Mouse (Mus musculus) limb, embryonic 14.5 days (tissue): ENCODE data around the gene Nup50. TPM values are rescaled to one million over a fixed set of nuclear protein-coding genes. Genes with fewer than 3 reads are reported as not detected.

Source experiments
- ATAC-seq: fragments of 200-750 bp; cut with Nextera tagmentation; 2 replicates; pipeline ENCODE4 v1.8.0; 2017; ENCODE audit warnings: low read depth, moderate number of reproducible peaks, moderate TSS enrichment; ENCODE audit not compliant: low FRiP score
- DNase-seq: peaks from one replicate; pipeline ENCODE4 v3.0.0-alpha.2; 2015; ENCODE audit warnings: low spot score
- H3K27ac ChIP-seq: fragments of 300-500 bp; sonication (generic); replicated peaks from 2 replicates; pipeline ENCODE4 v1.5.1; 2014; ENCODE audit warnings: low read depth, mild to moderate bottlenecking, low read length, moderate library complexity, mixed read lengths
- H3K27me3 ChIP-seq: fragments of 300-500 bp; sonication (generic); 2 replicates; pipeline ENCODE4 v1.6.1; 2014; ENCODE audit warnings: low read length, mixed read lengths; ENCODE audit not compliant: control insufficient read depth, insufficient read depth
- H3K36me3 ChIP-seq: fragments of 300-500 bp; sonication (generic); 2 replicates; pipeline ENCODE4 v1.6.1; 2014; ENCODE audit warnings: mild to moderate bottlenecking, low read length, moderate library complexity, mixed read lengths; ENCODE audit not compliant: control insufficient read depth, insufficient read depth
- H3K4me1 ChIP-seq: fragments of 300-500 bp; sonication (generic); 2 replicates; pipeline ENCODE4 v1.6.1; 2014; ENCODE audit warnings: antibody characterized with exemption, low read length, mixed read lengths; ENCODE audit not compliant: control insufficient read depth, insufficient read depth
- H3K4me2 ChIP-seq: fragments of 300-500 bp; sonication (generic); replicated peaks from 2 replicates; pipeline ENCODE4 v1.6.1; 2014; ENCODE audit warnings: low read depth, mild to moderate bottlenecking, low read length, moderate library complexity; ENCODE audit not compliant: severe bottlenecking
- H3K4me3 ChIP-seq: fragments of 300-500 bp; sonication (generic); replicated peaks from 2 replicates; pipeline ENCODE4 v1.5.1; 2014; ENCODE audit warnings: low read length
- H3K9ac ChIP-seq: fragments of 300-500 bp; sonication (generic); 2 replicates; pipeline ENCODE4 v1.6.1; 2014; ENCODE audit warnings: mild to moderate bottlenecking, low read depth, low read length, moderate library complexity; ENCODE audit not compliant: severe bottlenecking
- H3K9me3 ChIP-seq: fragments of 300-500 bp; sonication (generic); 2 replicates; pipeline ENCODE4 v1.6.1; 2016; ENCODE audit warnings: low read length; ENCODE audit not compliant: control insufficient read depth
- POLR2A ChIP-seq: fragments of 200-500 bp; IDR thresholded peaks from 2 replicates; pipeline ENCODE4 v1.8.0; 2012; ENCODE audit warnings: inconsistent platforms, mild to moderate bottlenecking, moderate library complexity, borderline replicate concordance; ENCODE audit not compliant: insufficient read depth, insufficient read length; ENCODE audit errors: extremely low read depth
- WGBS: fragments of 180-500 bp; shearing (Covaris S2); extraction: QIAGEN DNeasy Blood & Tissue Kit; methylation state at CpG from one replicate; pipeline ENCODE4 v1.1.7; 2014; 5-methylcytosine and 5-hydroxymethylcytosine counted together
- polyA plus RNA-seq, 2 experiments: library from polyadenylated mRNA; depleted of rRNA in 1 of 2; stranded (reverse) in 1 of 2; unstranded in 1 of 2; fragments of >200 nt; fragmentation: Nextera tagmentation in 1 of 2; extraction: Ambion mirVana in 1 of 2; gene quantifications; 2 replicates each; pipeline versions ENCODE4 v1.2.1 to v1.2.3; 2012 to 2014

The Nup50 gene
- polyA plus RNA-seq (2012; rRNA removed), result 17.5 and 19.7 TPM in 2 replicates
- 29.1 and 31.2 TPM in 2 replicates for polyA plus RNA-seq (2014; fragmentation: Nextera tagmentation; extraction: Ambion mirVana)

DNA sequence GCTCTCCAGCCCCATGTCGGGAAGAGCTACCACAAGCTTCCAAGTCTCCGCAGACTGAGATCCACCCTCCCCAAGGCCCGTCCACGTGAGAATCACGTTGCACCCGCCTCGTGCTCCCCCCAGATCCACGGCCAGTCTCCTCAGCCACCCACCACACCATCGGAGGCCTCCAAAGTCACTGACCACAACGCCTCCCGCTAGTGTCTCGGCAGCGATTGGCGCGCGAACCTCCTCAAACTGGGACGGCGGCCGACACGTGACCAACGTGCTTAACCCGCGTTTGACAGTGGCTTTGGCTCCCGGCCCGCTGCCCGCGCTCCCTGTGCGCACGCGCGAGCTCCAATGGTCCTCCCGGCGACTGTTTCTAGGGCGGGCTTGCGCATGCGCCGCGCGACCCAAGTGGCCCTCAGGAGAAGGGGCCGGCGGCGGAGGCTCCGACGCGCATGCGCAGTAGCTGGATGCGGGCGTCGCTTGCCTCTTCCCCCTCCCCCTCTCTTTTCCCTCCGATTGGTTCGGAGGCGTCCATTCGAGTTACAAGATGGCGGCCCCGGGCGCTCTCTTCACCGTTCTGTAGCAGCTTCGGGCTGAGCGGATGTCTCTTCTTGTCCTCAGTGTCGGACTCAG lies at the start of gene Nup50:
TSS of gene Nup50 (plus strand) at position 528 of the 624 bp plus-strand sequence.
- DNase-seq (peak; percentile 99), ATAC-seq (peak; percentile 94)
- Histone ChIP-seq H3K4me3 (peak within 1 kb of the TSS; percentile 97), H3K9ac (peak within 1 kb of the TSS; percentile 96), H3K4me1 (peaks cover 15% of the 10 kb centered on the region; the same call in 1 of the 2 replicates), H3K27ac (peak within 1 kb of the TSS; percentile 96), H3K36me3 (peaks cover 10% of the 10 kb centered on the region), H3K4me2 (peak within 1 kb of the TSS; percentile 80), H3K27me3 (no peaks in the 10 kb centered on the region), H3K9me3 (no peaks in the 10 kb centered on the region)
- WGBS, result under 1% methylated on average over 55 of the region's 60 CpGs
- TF ChIP-seq POLR2A, result peak; percentile 68; the same call in 1 of the 2 replicates

DNA sequence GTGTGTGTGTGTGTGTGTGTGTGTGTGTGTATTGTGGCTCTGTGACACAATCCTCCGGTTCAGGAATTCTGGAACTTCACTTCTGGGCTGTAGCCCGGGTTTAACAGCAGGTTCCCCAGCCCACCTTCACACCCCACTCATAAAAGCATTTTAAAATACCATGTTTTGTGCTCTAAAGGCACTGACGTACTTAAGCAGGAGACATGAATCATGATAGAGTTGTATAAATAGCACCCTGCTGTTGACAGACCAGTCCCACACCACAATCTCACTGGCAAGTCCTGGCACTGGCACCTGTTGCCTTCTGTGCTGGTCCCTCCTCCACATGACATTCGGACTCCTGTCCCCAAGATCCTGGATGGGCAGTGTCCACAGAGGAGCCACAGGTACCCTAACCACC lies 49.3 kb upstream of the Nup50 start:
- no peak overlapping the region for H3K4me3 ChIP-seq
- H3K27me3 ChIP-seq, result no peaks in the 10 kb centered on the region
- H3K36me3 ChIP-seq, result no peaks in the 10 kb centered on the region
- no peak overlapping the region for H3K27ac ChIP-seq
- ATAC-seq, result no peak
- WGBS, result 66% methylated on average over 4 of the region's 4 CpGs
- no peaks in the 10 kb centered on the region for H3K9me3 ChIP-seq
- no peak for TF ChIP-seq POLR2A
- no peak overlapping the region for H3K4me2 ChIP-seq
- H3K9ac ChIP-seq, result no peak overlapping the region
- DNase-seq, result no peak
- H3K4me1 ChIP-seq, result no peaks in the 10 kb centered on the region

DNA sequence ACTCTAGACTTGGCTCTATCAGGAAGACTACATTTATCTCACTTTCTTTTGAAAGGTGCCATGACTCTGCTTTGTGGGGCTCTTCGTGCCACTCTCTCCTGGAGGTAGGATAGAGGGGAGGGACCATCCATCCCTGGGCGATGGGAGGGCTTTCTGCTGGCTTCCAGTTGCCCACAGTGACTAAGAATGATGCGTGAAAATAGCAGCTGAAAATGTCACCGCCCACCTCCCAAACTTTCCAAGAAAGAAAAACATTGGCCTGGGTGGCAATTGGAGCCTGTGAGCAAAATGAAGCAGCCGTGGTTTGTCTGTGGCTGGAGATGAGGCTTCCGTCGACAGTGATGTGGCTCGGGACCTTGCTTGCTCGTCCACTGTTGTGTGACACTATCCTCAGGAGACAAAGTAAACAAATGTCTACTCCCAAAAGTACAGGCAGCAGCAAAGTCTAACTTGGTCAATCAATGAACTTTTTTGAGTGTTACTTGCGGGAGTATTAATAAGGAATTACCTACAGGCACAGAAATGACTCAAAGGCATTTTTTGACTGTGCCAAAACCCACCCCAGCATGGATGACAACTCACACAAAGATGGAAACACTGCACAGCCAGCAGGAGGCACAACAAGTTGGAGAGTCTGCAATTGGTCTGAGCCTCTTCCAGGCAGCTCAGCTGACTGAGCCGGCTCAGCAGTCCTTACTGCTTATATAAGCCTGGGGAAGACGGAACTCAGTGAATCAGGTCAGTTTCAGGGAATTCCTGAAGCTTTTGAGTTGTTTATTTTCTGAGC lies 46.0 kb upstream of the Nup50 start:
- Histone ChIP-seq H3K36me3 (no peaks in the 10 kb centered on the region), H3K9ac (no peak overlapping the region), H3K27ac (no peak overlapping the region), H3K4me2 (no peak overlapping the region), H3K4me1 (no peaks in the 10 kb centered on the region), H3K27me3 (no peaks in the 10 kb centered on the region), H3K9me3 (no peaks in the 10 kb centered on the region), H3K4me3 (no peak overlapping the region)
- TF ChIP-seq POLR2A, result no peak
- ATAC-seq (no peak), DNase-seq (no peak)
- 82% methylated on average over 12 of the region's 12 CpGs for WGBS

DNA sequence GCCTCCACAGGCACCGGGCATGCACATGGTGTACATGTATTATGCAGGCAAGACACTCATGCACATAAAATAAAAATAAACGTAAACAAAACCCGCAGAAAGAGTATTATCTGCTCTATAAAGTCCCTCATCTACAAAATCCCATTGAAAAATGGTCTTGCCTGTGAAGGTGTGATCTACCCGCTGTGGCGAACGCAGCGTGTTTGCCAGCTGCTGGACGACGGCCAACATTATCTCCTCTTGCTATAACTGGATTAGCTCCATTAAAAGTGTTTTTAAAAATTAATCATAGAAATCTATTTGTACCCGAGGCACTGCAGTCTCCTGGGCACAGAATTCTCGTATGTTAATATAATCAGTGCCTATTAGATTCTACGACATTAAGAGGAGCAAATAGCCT lies 35.1 kb upstream of the Nup50 start:
- Histone ChIP-seq H3K4me3 (no peak overlapping the region), H3K27me3 (no peaks in the 10 kb centered on the region), H3K36me3 (no peaks in the 10 kb centered on the region), H3K9me3 (no peaks in the 10 kb centered on the region), H3K4me2 (no peak overlapping the region), H3K4me1 (no peaks in the 10 kb centered on the region), H3K9ac (no peak overlapping the region), H3K27ac (no peak overlapping the region)
- DNase-seq, result no peak
- TF ChIP-seq POLR2A, result no peak
- ATAC-seq, result no peak
- 79% methylated on average over 12 of the region's 12 CpGs for WGBS

DNA sequence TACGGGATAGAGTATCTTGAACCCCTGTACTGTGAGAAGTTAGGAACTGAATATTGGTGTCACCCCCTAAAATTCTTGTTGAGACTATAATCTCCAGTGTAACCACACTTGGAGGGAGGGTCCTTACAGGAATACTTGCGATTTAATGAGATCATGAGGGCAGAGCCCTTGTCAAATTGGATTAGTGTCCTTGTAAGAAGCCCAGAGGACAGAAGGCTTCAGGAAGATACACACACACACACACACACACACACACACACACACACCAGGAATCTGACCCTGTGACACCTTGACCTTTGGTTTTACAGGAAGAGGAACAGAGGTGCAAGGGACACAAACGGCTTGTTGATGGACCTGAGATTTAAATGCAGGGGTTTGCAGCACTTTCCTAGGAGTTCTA lies 32.0 kb upstream of the Nup50 start:
- 49% methylated on average over 3 of the region's 3 CpGs for whole genome bisulfite sequencing
- no peak for TF ChIP-seq POLR2A

More for the DNA sequence above, 32.0 kb upstream of the Nup50 start:
- Histone ChIP-seq H3K4me1 (no peaks in the 10 kb centered on the region), H3K4me2 (no peak overlapping the region), H3K27me3 (no peaks in the 10 kb centered on the region), H3K9me3 (no peaks in the 10 kb centered on the region), H3K36me3 (no peaks in the 10 kb centered on the region), H3K9ac (no peak overlapping the region), H3K27ac (no peak overlapping the region), H3K4me3 (no peak overlapping the region)
- ATAC-seq, result no peak
- no peak for DNase-seq
